Mouse (Mus musculus) ES-Bruce4 (cell line): Measurements from ENCODE around the gene Rcor2. TPM values are rescaled to one million over a fixed set of nuclear protein-coding genes. Genes with fewer than 3 reads are reported as not detected.

Experiments used
- H3K27ac ChIP-seq: 2 replicates; pipeline ENCODE4 v1.5.1; 2012; ENCODE audit warnings: low read length, inconsistent platforms; ENCODE audit not compliant: insufficient read depth
- H3K27me3 ChIP-seq: 2 replicates; pipeline ENCODE4 v1.6.1; 2012; ENCODE audit warnings: mild to moderate bottlenecking, low read length, inconsistent platforms; ENCODE audit not compliant: control insufficient read depth, poor library complexity, insufficient read depth, severe bottlenecking
- H3K36me3 ChIP-seq: 2 replicates; pipeline ENCODE4 v1.6.1; 2012; ENCODE audit warnings: inconsistent platforms, mild to moderate bottlenecking, low read length, moderate library complexity; ENCODE audit not compliant: control insufficient read depth, poor library complexity, insufficient read depth, severe bottlenecking
- H3K4me1 ChIP-seq: one replicate; pipeline ENCODE4 v1.8.1; 2011; ENCODE audit warnings: low read length; ENCODE audit not compliant: control insufficient read depth, insufficient read depth
- H3K4me3 ChIP-seq: 2 replicates; pipeline ENCODE4 v1.5.1; 2011; ENCODE audit warnings: low read depth, mild to moderate bottlenecking, low read length
- H3K9ac ChIP-seq: 2 replicates; pipeline ENCODE4 v1.6.1; 2012; ENCODE audit warnings: low read depth, mild to moderate bottlenecking, inconsistent platforms; ENCODE audit not compliant: poor library complexity, severe bottlenecking
- H3K9me3 ChIP-seq: replicated peaks from 2 replicates; pipeline ENCODE4 v1.6.1; 2012; ENCODE audit warnings: mild to moderate bottlenecking, low read length, inconsistent platforms; ENCODE audit not compliant: control insufficient read depth, poor library complexity, insufficient read depth, severe bottlenecking
- CTCF ChIP-seq: IDR thresholded peaks from one replicate; pipeline ENCODE4 v1.8.1; 2011; ENCODE audit warnings: low read depth, low read length
- EP300 ChIP-seq: IDR thresholded peaks from 2 replicates; pipeline ENCODE4 v1.6.1; 2011; ENCODE audit warnings: low read depth, low read length; ENCODE audit not compliant: insufficient read depth
- POLR2A ChIP-seq: IDR thresholded peaks from one replicate; pipeline ENCODE4 v1.8.1; 2011; ENCODE audit warnings: low read length; ENCODE audit not compliant: insufficient read depth
- polyA plus RNA-seq: library from polyadenylated mRNA; stranded (reverse); fragments of >200 nt; gene quantifications from 2 replicates; pipeline ENCODE4 v1.2.4, GENCODE M21; 2011; ENCODE audit warnings: low read depth; ENCODE audit not compliant: missing spikeins, insufficient read depth, insufficient read length

Rcor2 gene
- polyA plus RNA-seq, 1 experiment: 69.4 TPM

DNA sequence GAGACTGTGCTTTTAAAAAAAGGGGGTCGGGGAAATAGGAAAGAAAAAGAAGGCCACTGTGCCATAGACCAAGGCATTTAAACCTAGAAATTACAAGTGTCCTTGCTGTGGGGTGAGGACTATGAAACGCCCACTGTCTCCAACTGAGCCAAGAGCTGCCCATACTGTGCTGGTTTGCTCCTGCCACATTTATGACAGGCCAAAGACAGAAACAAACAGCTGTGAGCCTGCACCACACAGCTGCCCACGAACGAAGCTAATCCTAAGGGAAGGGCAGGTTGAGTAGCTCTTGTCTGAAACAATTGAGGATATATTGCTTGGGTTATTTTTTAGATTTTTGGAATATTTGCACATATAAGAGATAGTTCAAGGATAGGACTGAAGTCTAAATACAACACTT lies 49.7 kb downstream of the Rcor2 start:
- Histone ChIP-seq H3K9me3 (no peaks in the 10 kb centered on the region), H3K27ac (no peak overlapping the region), H3K27me3 (no peaks in the 10 kb centered on the region), H3K36me3 (no peaks in the 10 kb centered on the region), H3K4me1 (peaks cover 2% of the 10 kb centered on the region), H3K4me3 (no peak overlapping the region), H3K9ac (no peak overlapping the region)
- no peak for TF ChIP-seq EP300
- TF ChIP-seq CTCF: no peak
- no peak for TF ChIP-seq POLR2A

DNA sequence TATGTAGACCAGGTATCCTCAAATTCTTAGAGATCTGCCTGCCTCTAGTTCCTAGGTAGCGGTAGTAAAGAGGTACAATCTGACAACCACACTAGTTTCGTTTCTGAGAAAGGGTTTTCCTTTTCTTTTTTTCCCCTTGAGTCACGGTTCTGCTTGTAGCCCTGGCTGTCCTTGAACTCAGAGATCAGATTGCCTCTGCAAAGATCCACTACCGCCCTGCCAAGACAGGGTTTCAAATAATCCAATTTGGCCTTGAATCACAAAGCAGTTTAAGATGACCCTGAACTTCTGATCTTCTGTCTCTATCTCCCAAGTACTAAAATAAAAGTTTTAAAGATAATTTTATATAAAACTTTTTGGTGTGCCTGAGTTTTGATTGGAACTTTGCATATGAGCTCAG lies 50.6 kb downstream of the Rcor2 start:
- Histone ChIP-seq H3K27me3 (no peaks in the 10 kb centered on the region), H3K9me3 (no peaks in the 10 kb centered on the region), H3K36me3 (no peaks in the 10 kb centered on the region), H3K9ac (no peak overlapping the region), H3K27ac (no peak overlapping the region), H3K4me1 (peaks cover 2% of the 10 kb centered on the region), H3K4me3 (no peak overlapping the region)
- TF ChIP-seq CTCF (no peak), EP300 (no peak), POLR2A (no peak)

DNA sequence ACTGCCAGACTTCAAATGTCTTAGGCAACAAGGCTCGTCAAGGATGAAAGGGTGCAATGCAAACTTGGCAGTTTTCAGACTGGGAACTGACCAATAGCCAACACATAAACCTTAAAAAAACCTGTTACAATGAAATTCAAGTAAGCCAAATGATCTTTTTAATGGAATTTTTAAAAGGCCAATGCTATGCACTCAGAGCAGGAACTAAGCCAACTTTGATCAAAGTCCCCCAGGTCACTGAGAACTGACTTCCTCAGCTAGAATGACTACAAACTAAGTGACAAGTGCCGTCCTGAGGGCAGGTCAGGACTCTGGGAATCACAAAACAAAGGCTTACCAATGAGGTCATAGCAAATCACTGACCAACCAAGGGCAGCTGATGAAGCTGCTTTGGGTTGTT lies 53.1 kb downstream of the Rcor2 start:
- Histone ChIP-seq H3K27me3 (no peaks in the 10 kb centered on the region), H3K27ac (no peak overlapping the region), H3K9ac (no peak overlapping the region), H3K4me3 (no peak overlapping the region), H3K4me1 (no peaks in the 10 kb centered on the region), H3K9me3 (no peaks in the 10 kb centered on the region), H3K36me3 (no peaks in the 10 kb centered on the region)
- TF ChIP-seq POLR2A (no peak), EP300 (no peak), CTCF (no peak)

DNA sequence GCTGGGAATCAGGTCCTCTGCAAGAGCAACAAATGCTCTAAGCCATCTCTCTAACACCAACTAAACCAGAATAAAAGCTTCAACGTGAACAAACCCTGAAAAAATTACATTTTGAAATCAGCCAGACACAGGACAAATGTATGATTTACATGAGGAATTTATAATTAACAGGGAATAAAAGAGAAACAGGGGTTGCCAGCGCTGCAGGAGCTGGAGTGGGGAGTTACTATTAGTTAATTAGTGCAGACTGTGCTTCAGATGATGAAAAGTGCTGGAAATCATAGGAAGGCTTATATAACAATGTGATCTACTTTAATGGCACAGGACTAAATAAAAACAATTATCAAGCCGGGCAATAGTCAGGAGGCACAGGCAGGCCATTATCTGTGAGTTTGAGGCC lies 54.3 kb downstream of the Rcor2 start:
- no peak overlapping the region for H3K9ac ChIP-seq
- H3K36me3 ChIP-seq: no peaks in the 10 kb centered on the region
- TF ChIP-seq POLR2A (no peak), CTCF (no peak), EP300 (no peak)
- H3K4me3 ChIP-seq: no peak overlapping the region
- no peaks in the 10 kb centered on the region for H3K9me3 ChIP-seq
- no peaks in the 10 kb centered on the region for H3K27me3 ChIP-seq
- no peaks in the 10 kb centered on the region for H3K4me1 ChIP-seq
- H3K27ac ChIP-seq: no peak overlapping the region

Other genes with a start within 250 kb of the Rcor2 start
- 0.59 and 1.0 TPM in 2 replicates for gene Fermt3, start 247.9 kb upstream of the Rcor2 start, polyA plus RNA-seq
- 519 and 544 TPM in 2 replicates for gene Stip1, start 227.4 kb upstream of the Rcor2 start, polyA plus RNA-seq
- 6.7 and 7.6 TPM in 2 replicates for gene Macrod1, start 210.5 kb upstream of the Rcor2 start, polyA plus RNA-seq
- gene Flrt1, start 161.6 kb upstream of the Rcor2 start, polyA plus RNA-seq: 0.51 and 0.82 TPM in 2 replicates
- gene Otub1, start 61.0 kb upstream of the Rcor2 start, polyA plus RNA-seq: 86.7 and 87.5 TPM in 2 replicates
- 584 and 638 TPM in 2 replicates for gene Cox8a, start 49.7 kb upstream of the Rcor2 start, polyA plus RNA-seq
- 41.0 and 45.1 TPM in 2 replicates for gene Naa40, start 26.1 kb upstream of the Rcor2 start, polyA plus RNA-seq
- 52.1 and 60.5 TPM in 2 replicates for gene Mark2, start 74.5 kb downstream of the Rcor2 start, polyA plus RNA-seq
- 43.8 and 56.3 TPM in 2 replicates for gene Spindoc, start 115.7 kb downstream of the Rcor2 start, polyA plus RNA-seq
- gene 2700081O15Rik, start 150.3 kb downstream of the Rcor2 start, polyA plus RNA-seq: 6.2 and 7.5 TPM in 2 replicates
- 162 and 178 TPM in 2 replicates for gene Rtn3, start 216.0 kb downstream of the Rcor2 start, polyA plus RNA-seq
- 51.3 and 53.5 TPM in 2 replicates for gene Atl3, start 226.7 kb downstream of the Rcor2 start, polyA plus RNA-seq